Mouse (Mus musculus): ENCODE data around the gene Ttll11. TPM values are rescaled to one million over a fixed set of nuclear protein-coding genes. Genes with fewer than 3 reads are reported as not detected.

The Ttll11 gene
- polyA plus RNA-seq, 1 experiment = 1.4 TPM

- TF ChIP-seq GATA1 (IDR thresholded peaks at IDR 0.05; ENCODE audit: low read length) = no peak
These were observed 122.8 kb downstream of the Ttll11 start for GRCm38 (mm10) chr2:35856901-35857300.

GRCm38 (mm10) chr2:35854877-35855276 is 124.8 kb downstream of the Ttll11 start:
- TF ChIP-seq GATA1 (IDR thresholded peaks at IDR 0.05; ENCODE audit: low read length) = no peak

DNA sequence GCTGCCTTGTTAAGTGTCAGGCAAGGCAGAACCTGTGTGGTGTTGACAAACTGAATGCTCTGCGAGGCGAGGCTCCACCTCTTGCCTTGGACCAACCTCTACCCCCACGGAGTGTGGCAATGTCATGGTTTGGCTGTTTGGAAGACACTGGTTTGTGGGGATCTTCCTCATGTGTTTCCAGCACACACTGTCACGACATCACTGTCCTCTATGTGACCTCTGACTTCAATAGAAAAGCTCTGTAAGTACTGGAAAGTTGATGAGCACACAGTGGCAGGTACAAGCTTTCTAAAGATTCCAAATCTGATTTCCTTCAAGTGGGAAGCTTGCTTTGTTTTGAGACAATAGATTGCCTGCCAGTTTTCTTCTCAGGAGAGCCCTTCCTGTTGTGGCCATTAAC is 126.7 kb downstream of the Ttll11 start:
- TF ChIP-seq GATA1 (IDR thresholded peaks at IDR 0.05; ENCODE audit: low read length) = no peak

GRCm38 (mm10) chr2:35852164-35852509 is 127.6 kb downstream of the Ttll11 start:
- no peak for TF ChIP-seq GATA1 (IDR thresholded peaks at IDR 0.05; ENCODE audit: low read length)

GRCm38 (mm10) chr2:35851420-35852163 is 128.1 kb downstream of the Ttll11 start:
- no peak for TF ChIP-seq GATA1 (IDR thresholded peaks at IDR 0.05; ENCODE audit: low read length)

GRCm38 (mm10) chr2:35849632-35850230 is 130.0 kb downstream of the Ttll11 start:
- no peak for TF ChIP-seq GATA1 (IDR thresholded peaks at IDR 0.05; ENCODE audit: low read length)

- TF ChIP-seq GATA1 (IDR thresholded peaks at IDR 0.05; ENCODE audit: low read length) = no peak
These were observed 133.9 kb downstream of the Ttll11 start for GRCm38 (mm10) chr2:35845611-35846504.

DNA sequence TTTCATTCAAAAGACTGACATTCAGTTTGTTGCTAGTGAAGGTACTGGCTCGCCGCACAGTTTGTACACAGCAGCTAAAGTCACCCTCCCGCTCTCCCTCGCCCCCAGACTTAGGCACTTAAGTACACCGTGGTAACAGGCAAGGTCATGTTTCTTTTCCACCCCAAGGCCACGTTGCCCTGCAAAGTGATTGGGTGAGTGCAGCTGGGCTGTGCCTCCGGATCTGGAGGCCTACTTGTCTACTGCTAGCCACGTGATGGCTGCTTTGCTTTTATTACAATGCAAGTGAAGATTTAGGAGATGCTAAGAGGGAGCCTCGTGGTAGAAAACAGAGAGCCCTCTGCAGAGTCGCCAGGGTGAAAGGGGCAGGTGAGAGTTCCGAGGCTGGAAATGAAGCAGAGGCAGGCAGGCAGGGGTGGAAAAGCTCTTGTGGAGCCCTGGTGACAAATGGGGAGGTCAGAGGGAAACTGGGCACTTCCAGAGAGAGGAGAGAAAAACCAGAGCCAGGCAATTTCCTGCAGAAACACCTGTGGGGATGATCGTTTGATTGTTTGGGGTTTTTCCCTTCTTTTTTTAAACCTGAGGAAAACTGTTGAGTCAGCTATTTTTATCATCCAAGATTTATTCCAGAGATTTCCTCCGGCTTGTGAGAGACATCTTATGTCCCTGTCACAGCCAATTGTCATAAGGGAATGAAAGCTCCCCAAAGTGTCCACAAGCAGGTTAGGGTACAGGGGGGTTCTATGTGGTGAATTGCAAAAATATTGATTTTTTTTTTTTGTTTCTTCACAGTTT is 135.6 kb downstream of the Ttll11 start:
- TF ChIP-seq GATA1 (IDR thresholded peaks at IDR 0.05; ENCODE audit: low read length) = no peak

GRCm38 (mm10) chr2:35842780-35843474 is 136.8 kb downstream of the Ttll11 start:
- TF ChIP-seq GATA1 (IDR thresholded peaks at IDR 0.05; ENCODE audit: low read length) = no peak

- no peak for TF ChIP-seq GATA1 (IDR thresholded peaks at IDR 0.05; ENCODE audit: low read length)
These were observed 137.8 kb downstream of the Ttll11 start for GRCm38 (mm10) chr2:35841841-35842420.

DNA sequence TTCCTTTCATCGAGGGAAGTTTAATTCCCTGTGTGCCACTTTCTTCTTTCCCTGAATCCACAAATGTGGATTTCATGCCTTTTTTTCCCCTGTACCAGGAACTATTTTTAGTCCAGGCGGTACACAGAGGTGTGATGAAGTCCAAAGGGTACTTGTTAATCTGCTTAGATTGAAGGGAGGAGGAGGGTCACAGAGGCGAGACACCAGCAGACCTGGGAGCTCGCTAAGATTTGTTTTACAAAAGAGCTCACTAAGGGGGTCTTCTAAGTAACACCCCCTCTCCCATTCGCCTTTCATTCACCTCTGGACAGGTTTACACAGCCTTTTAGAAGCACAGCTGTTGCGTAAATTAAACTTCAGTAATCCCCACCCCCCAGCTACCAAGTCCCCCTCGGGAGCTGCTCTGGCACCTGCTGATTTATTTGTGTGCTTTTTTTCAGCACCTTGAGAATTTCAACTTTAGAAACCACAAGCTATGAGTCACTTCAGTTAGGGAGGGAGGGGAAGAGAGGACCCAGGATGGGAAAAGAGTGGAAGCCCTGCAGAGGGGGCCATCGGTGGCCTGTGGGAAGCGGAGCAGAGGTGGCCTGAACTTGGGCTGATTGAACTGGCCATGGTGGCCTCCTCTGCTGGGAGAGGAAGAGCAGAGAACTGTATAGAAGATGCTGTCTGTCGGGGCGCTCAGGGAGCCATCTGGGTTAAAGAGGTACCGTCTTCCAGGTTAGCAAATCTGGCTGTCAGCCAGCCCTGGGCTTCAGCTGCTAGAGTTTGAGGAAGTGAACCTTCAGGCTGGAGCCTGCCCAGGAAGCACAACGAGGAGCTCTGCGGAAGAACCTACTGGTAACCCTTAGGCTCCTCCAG is 138.5 kb downstream of the Ttll11 start:
- no peak for TF ChIP-seq GATA1 (IDR thresholded peaks at IDR 0.05; ENCODE audit: low read length)

DNA sequence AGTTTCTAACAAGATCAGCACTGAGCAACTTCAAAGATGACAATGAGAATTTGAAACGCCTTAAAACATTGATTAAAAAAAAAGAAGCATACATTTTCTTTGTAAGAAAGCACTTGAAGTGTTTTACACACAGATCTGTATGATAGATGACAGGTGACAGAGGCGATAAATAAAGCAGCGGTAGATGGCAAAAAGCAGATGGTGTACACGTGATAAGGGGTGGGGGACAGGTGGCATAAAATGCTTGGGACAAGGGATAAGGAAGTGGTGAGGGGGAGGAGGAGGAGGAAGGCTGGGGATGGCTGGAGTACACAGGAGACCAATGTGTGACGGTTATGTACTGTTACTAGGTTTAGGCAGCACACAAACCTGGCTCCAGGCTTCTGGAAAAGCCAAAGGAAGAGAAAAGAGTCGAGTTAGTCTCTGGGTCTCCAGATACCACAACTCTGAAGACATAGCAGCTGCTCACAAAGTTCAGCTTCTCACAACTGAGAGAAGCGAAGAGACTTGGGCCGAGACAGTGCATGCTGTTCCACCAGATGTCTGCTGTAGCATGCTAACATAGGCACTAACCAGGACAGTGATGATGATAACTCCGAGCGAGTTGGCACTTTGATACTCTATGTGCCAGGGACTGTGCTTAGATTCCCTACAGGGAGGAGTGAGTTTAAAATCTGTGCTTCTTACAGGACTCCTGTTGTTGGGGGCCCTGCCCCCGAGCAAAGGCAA is 140.8 kb downstream of the Ttll11 start:
- no peak for TF ChIP-seq GATA1 (IDR thresholded peaks at IDR 0.05; ENCODE audit: low read length)

Measured in G1E-ER4 (cell line).